Mouse (Mus musculus): ENCODE data around the gene Zfp697. TPM values are rescaled to one million over a fixed set of nuclear protein-coding genes. Genes with fewer than 3 reads are reported as not detected.
"Not testable (repeated sequence)": the region's sequence is repeated elsewhere in the genome, so short reads cannot be mapped to it uniquely, and the experiment has no call there.

Zfp697 gene
- polyA plus RNA-seq, 1 experiment from 2014 or later, result 8.9 TPM

DNA sequence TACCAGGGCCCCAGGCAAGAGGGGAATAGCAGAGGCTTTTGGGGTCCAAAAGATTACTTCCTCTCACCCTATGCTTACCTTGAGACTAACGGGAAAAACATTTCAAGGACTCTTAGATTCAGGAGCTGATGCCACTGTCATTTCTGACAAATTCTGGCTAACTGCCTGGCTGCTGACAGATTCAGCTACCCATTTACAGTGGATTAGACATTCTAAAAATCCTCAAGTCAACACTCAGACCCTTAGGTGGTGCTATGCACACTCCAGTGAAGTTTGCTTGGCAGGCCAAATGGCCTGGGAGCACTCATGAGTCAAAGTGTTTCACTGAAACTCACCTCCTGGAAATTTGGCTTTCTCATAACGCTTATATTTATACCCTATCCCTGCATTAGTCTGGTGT is 344.0 kb downstream of the Zfp697 start:
- H3K36me3 ChIP-seq, result no peaks in the 10 kb centered on the region
- H3K4me3 ChIP-seq (replicated peaks), result no peak overlapping the region
- no peak overlapping the region for H3K4me2 ChIP-seq
- H3K4me1 ChIP-seq (replicated peaks), result no peaks in the 10 kb centered on the region
- H3K9me3 ChIP-seq, result no peaks in the 10 kb centered on the region
- H3K27me3 ChIP-seq, result no peaks in the 10 kb centered on the region
- H3K9ac ChIP-seq (replicated peaks), result no peak overlapping the region
- 83% methylated on average over 2 of the region's 2 CpGs for WGBS
- H3K27ac ChIP-seq, result no peak overlapping the region
- no peak for ATAC-seq (ENCODE audit: insufficient number of reproducible peaks, insufficient read depth, low FRiP score, low TSS enrichment, low read depth)

DNA sequence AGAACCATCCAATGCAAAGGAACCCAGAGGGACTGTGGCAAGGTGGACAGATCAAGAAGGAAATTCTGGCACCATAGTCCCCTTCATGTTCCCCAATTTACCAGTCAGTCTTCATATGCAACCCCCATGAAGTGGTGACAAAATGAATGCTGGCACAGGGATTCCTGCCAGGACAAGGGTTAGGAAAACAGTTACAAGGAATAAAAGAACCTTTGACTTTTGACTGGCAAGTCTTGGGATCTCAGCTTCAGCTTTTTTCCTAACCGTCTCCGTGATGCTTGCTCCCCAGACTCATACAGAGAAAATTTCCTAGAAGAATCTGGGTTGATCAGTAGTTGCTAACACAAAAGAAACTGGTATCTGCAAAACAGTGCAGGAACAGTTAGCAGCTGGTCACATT is 351.5 kb downstream of the Zfp697 start:
- H3K9ac ChIP-seq (replicated peaks), result no peak overlapping the region
- no peaks in the 10 kb centered on the region for H3K9me3 ChIP-seq
- 87% methylated on average over 2 of the region's 2 CpGs for WGBS
- H3K4me2 ChIP-seq, result no peak overlapping the region
- no peaks in the 10 kb centered on the region for H3K36me3 ChIP-seq
- H3K27me3 ChIP-seq, result no peaks in the 10 kb centered on the region
- H3K4me3 ChIP-seq (replicated peaks), result no peak overlapping the region
- ATAC-seq (ENCODE audit: insufficient number of reproducible peaks, insufficient read depth, low FRiP score, low TSS enrichment, low read depth), result no peak
- H3K4me1 ChIP-seq (replicated peaks), result no peaks in the 10 kb centered on the region
- no peak overlapping the region for H3K27ac ChIP-seq

DNA sequence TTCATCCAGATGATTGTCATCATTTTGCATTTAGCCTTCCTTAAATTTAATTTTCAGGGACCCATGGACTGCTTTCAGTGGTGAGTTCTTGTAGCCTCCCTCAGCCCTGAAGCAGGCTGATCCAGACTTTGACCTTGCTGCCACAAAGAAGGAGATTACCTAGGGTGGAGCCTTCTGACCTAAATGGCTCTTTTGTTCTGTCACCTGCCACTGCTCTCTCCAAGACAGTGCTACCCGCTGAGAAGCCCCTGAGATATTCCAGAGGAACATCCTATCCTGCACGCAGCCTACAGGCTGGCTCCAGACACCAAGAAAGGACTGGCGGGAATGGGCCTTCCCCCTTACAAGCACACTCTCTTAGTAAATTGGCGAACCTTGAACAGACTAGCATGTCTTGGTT is 352.1 kb downstream of the Zfp697 start:
- no peak for ATAC-seq (ENCODE audit: insufficient number of reproducible peaks, insufficient read depth, low FRiP score, low TSS enrichment, low read depth)
- H3K27me3 ChIP-seq, result no peaks in the 10 kb centered on the region

DNA sequence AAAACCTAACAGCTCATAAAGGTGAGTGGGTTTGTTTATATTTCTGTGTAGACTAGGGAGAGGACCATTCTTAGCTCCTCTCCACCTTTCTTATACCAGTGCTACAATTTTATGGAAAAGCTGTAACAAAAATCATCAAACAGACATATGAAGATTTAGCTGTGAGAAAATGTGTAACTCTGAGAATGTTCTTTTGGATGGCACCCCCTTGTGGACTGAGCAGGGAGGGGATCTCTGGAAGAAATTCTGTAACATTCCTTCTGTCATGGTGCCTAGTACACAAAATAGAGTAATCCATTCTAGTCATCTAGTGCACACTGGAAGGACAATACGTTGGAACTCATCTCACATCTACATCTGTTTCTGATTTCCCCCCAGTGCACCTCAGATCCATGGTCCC is 358.8 kb downstream of the Zfp697 start:
- H3K9me3 ChIP-seq; H3K27me3 ChIP-seq; H3K4me3 ChIP-seq (replicated peaks); ATAC-seq (ENCODE audit: insufficient number of reproducible peaks, insufficient read depth, low FRiP score, low TSS enrichment, low read depth); H3K4me1 ChIP-seq (replicated peaks); H3K9ac ChIP-seq (replicated peaks); H3K27ac ChIP-seq; H3K36me3 ChIP-seq; H3K4me2 ChIP-seq: not testable (repeated sequence)
- WGBS, result 50% methylated on average over 1 of the region's 1 CpGs

More for the DNA sequence above, 352.1 kb downstream of the Zfp697 start:
- no peaks in the 10 kb centered on the region for H3K9me3 ChIP-seq
- no peak overlapping the region for H3K4me2 ChIP-seq
- 69% methylated on average over 4 of the region's 4 CpGs for WGBS
- no peak overlapping the region for H3K9ac ChIP-seq (replicated peaks)
- H3K36me3 ChIP-seq, result no peaks in the 10 kb centered on the region
- H3K27ac ChIP-seq, result no peak overlapping the region
- no peaks in the 10 kb centered on the region for H3K4me1 ChIP-seq (replicated peaks)
- H3K4me3 ChIP-seq (replicated peaks), result no peak overlapping the region

DNA sequence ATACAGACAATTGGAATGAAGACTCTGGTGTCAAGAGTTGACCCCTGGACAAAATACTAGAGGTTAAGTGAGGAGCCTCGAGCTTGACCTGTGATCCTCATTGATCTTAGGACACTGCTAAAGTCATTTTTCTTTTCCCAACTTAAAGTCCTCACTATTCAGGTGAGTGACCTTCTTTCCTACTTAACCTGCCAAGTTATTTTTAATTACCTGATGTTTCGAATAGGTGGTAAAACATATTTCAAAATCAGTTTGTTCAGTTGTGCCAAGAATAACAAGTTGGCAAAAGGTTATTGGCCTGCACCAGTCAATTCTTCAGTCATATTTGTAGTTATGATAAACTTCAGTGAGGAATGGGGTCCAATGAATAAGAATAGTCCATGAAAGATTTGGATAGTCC is 369.9 kb downstream of the Zfp697 start:
- H3K4me2 ChIP-seq, result no peak overlapping the region
- no peak overlapping the region for H3K27ac ChIP-seq
- no peak overlapping the region for H3K9ac ChIP-seq (replicated peaks)
- no peak overlapping the region for H3K4me3 ChIP-seq (replicated peaks)
- no peak for ATAC-seq (ENCODE audit: insufficient number of reproducible peaks, insufficient read depth, low FRiP score, low TSS enrichment, low read depth)
- H3K4me1 ChIP-seq (replicated peaks), result no peaks in the 10 kb centered on the region
- no peaks in the 10 kb centered on the region for H3K9me3 ChIP-seq
- no peaks in the 10 kb centered on the region for H3K36me3 ChIP-seq
- 77% methylated on average over 2 of the region's 2 CpGs for WGBS
- no peaks in the 10 kb centered on the region for H3K27me3 ChIP-seq

DNA sequence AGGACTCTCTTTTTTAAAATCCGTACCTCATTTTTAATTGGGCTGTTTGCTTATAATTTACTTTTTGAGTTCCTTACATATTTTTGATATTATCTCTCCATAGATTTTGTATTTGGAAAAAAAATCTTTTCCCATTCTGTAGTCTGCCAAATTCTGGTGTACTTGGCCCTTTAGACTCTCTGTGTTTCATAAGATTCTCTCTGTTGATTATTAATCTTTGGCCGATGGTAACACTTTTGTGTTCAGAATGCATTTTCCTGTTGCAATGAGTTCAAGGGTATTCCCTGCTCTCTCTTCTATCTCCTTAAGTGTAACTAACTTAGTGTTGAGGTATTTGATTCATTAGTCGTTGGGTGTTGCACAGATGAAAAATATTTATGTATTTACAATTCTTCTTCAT is 374.6 kb downstream of the Zfp697 start:
- no peaks in the 10 kb centered on the region for H3K9me3 ChIP-seq
- no peaks in the 10 kb centered on the region for H3K27me3 ChIP-seq
- H3K9ac ChIP-seq (replicated peaks), result no peak overlapping the region
- H3K4me2 ChIP-seq, result no peak overlapping the region
- no peak overlapping the region for H3K27ac ChIP-seq
- H3K4me1 ChIP-seq (replicated peaks), result no peaks in the 10 kb centered on the region
- WGBS, result 82% methylated on average over 3 of the region's 3 CpGs
- no peak for ATAC-seq (ENCODE audit: insufficient number of reproducible peaks, insufficient read depth, low FRiP score, low TSS enrichment, low read depth)
- H3K36me3 ChIP-seq, result no peaks in the 10 kb centered on the region
- no peak overlapping the region for H3K4me3 ChIP-seq (replicated peaks)

DNA sequence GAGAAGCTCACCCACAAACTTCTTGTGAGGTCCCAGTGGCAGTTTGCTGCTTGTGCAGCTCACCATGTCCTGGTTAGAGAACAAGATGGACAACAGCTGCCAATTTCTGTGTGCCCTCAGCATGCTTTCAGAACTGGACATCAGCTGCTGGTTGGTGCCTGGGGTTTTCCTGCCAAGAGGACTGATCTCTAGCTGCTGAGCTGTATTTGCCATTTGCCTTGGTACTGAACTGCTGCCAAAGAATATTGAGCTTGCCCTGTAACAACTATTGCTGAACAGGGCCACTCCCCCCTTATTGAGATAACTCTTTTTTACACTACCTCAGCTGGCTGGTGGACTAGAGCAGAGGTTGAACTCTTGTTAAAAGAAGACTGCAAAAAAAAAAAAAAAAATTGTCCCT is 381.9 kb downstream of the Zfp697 start:
- H3K27ac ChIP-seq, result no peak overlapping the region
- H3K4me1 ChIP-seq (replicated peaks), result no peaks in the 10 kb centered on the region
- no peak overlapping the region for H3K4me3 ChIP-seq (replicated peaks)
- no peak overlapping the region for H3K4me2 ChIP-seq
- no peaks in the 10 kb centered on the region for H3K36me3 ChIP-seq
- no peaks in the 10 kb centered on the region for H3K9me3 ChIP-seq
- no peak overlapping the region for H3K9ac ChIP-seq (replicated peaks)
- no peaks in the 10 kb centered on the region for H3K27me3 ChIP-seq
- no peak for ATAC-seq (ENCODE audit: insufficient number of reproducible peaks, insufficient read depth, low FRiP score, low TSS enrichment, low read depth)

DNA sequence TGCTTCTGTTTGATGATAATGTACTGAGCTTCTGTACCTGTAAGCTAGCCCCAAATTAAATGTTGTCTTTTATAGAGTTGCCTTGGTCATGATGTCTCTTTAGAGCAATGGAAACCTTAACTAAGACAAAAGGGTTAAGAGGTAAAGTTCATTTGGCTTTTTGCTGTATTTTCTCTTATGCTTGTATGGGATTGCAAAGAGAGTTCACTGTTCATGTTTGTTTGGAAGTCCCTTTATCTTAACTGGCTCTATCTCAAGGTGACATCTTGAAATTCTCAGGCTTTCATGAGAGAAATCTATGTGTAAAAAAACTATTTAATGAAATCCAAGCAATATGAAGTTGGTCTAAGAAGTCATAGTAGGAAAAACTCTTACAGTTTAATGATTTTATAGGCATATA is 398.7 kb downstream of the Zfp697 start:
- H3K9ac ChIP-seq (replicated peaks), result no peak overlapping the region
- no peak overlapping the region for H3K4me2 ChIP-seq
- H3K27me3 ChIP-seq, result no peaks in the 10 kb centered on the region
- H3K9me3 ChIP-seq, result no peaks in the 10 kb centered on the region
- no peak overlapping the region for H3K27ac ChIP-seq
- H3K36me3 ChIP-seq, result no peaks in the 10 kb centered on the region
- H3K4me3 ChIP-seq (replicated peaks), result no peak overlapping the region
- no peak for ATAC-seq (ENCODE audit: insufficient number of reproducible peaks, insufficient read depth, low FRiP score, low TSS enrichment, low read depth)
- H3K4me1 ChIP-seq (replicated peaks), result no peaks in the 10 kb centered on the region

DNA sequence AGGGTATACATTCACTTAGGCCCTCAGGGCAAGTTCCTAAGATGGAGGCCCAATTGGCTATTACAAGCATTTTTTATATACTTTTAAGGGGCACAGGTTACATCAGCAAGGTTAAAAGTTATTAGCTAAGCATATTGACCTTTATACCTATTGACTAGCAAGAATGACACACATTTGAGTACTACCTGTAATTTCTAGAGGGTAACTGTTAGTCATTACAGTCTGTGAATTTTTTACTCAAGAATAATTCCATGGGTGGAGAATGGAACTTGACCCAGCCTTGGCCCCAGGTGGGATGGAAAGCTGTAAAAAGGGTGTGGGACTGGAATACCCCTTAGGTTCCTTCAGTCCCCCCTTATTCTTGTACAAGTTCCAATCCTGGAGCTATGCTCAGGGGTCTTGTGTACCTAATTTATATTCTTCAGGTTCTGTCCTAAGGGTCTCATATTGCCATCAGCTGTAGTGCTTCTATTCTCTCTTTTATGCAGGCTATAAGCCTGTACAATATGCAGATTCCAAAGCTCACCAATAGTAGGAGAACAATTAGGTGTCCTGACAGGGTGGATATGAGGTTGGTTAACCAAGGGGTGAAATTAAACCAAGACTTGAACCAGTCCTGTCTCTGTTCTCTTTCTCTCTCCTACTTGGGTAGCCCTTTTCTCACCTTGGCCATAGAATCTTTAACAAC is 400.1 kb downstream of the Zfp697 start:
- ATAC-seq (ENCODE audit: insufficient number of reproducible peaks, insufficient read depth, low FRiP score, low TSS enrichment, low read depth), result no peak
- H3K27ac ChIP-seq, result no peak overlapping the region
- no peak overlapping the region for H3K4me2 ChIP-seq
- H3K9me3 ChIP-seq, result no peaks in the 10 kb centered on the region
- H3K9ac ChIP-seq (replicated peaks), result no peak overlapping the region
- H3K4me3 ChIP-seq (replicated peaks), result no peak overlapping the region
- no peaks in the 10 kb centered on the region for H3K27me3 ChIP-seq
- H3K4me1 ChIP-seq (replicated peaks), result no peaks in the 10 kb centered on the region
- no peaks in the 10 kb centered on the region for H3K36me3 ChIP-seq

DNA sequence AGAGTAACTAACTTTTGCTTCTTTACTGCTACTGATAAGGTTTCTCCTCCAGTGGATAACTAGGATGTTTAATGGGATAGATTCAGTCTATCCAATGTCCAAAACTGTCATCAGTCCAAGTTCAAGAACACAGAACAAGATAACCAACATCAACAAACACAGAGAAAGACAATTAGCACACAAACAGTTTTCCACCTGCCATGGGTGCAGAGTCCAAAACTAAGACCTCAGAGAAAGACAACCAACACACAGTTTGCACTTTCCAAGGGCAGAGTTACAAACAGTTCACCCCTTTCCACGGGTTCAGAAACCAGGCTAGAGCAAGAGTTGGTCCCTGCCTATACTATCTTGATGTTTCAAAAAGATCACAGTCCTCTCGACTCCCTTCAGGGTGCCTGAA is 404.3 kb downstream of the Zfp697 start:
- Histone ChIP-seq H3K9me3 (no peaks in the 10 kb centered on the region), H3K4me2 (no peak overlapping the region), H3K27me3 (no peaks in the 10 kb centered on the region), H3K36me3 (no peaks in the 10 kb centered on the region), H3K4me3 (replicated peaks) (no peak overlapping the region), H3K4me1 (replicated peaks) (no peaks in the 10 kb centered on the region), H3K9ac (replicated peaks) (no peak overlapping the region), H3K27ac (no peak overlapping the region)
- 73% methylated on average over 2 of the region's 2 CpGs for WGBS
- ATAC-seq (ENCODE audit: insufficient number of reproducible peaks, insufficient read depth, low FRiP score, low TSS enrichment, low read depth), result no peak
